Mouse (Mus musculus) E14TG2a.4 (cell line): ENCODE results near the gene Tfpi.

ENCODE experiments used
- CTCF ChIP-seq: conservative IDR thresholded peaks from 2 replicates; pipeline ENCODE4 v1.5.1; 2014; ENCODE audit warnings: low read length
- NANOG ChIP-seq: IDR thresholded peaks from 2 replicates; pipeline ENCODE4 v1.6.1; 2014; ENCODE audit warnings: borderline replicate concordance, low read length, mixed read lengths

DNA sequence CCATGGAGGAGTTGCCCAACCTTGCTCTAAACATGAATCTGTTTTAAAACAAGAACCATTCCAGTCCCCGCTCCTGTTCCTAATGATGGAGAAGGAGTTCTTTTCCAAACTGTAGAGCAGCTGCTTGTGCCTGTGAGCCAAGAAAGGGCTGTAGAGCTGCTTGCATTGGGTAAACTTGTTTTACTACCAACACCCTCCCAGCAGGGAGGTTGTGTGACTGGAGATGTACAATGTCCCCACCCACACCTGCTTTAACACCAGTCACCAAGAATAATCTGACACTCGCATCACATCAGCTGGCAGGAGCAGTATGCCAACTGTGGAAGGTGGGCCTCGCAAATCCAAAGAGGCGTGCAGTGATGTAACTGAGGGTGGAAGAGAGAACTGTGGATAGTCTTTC is 34.5 kb upstream of the Tfpi start:
- TF ChIP-seq CTCF (no peak), NANOG (no peak)
